Mouse (Mus musculus) forebrain, embryonic 16.5 days (tissue): ENCODE data around the gene Mylpf. TPM values are rescaled to one million over a fixed set of nuclear protein-coding genes. Genes with fewer than 3 reads are reported as not detected.

Experiments
- ATAC-seq: fragments of 200-750 bp; cut with Nextera tagmentation; 2 replicates; pipeline ENCODE4 v1.8.0; 2017; ENCODE audit warnings: mild to moderate bottlenecking, moderate library complexity
- H3K27ac ChIP-seq: fragments of 300-500 bp; sonication (generic); 2 replicates; pipeline ENCODE4 v1.5.1; 2014; ENCODE audit warnings: low read length, control low read depth
- H3K27me3 ChIP-seq: fragments of 300-500 bp; sonication (generic); replicated peaks from 2 replicates; pipeline ENCODE4 v1.6.1; 2014; ENCODE audit warnings: low read length; ENCODE audit not compliant: control insufficient read depth, insufficient read depth
- H3K36me3 ChIP-seq: fragments of 300-500 bp; sonication (generic); 2 replicates; pipeline ENCODE4 v1.6.1; 2014; ENCODE audit not compliant: control insufficient read depth, insufficient read depth
- H3K4me1 ChIP-seq: fragments of 300-500 bp; sonication (generic); replicated peaks from 2 replicates; pipeline ENCODE4 v1.6.1; 2014; ENCODE audit warnings: low read length; ENCODE audit not compliant: control insufficient read depth, insufficient read depth
- H3K4me2 ChIP-seq: fragments of 300-500 bp; sonication (generic); 2 replicates; pipeline ENCODE4 v1.6.1; 2014; ENCODE audit warnings: mild to moderate bottlenecking, low read length, control low read depth
- H3K4me3 ChIP-seq: fragments of 300-500 bp; sonication (generic); replicated peaks from 2 replicates; pipeline ENCODE4 v1.5.1; 2014; ENCODE audit warnings: mild to moderate bottlenecking, low read length, control low read depth
- H3K9ac ChIP-seq: fragments of 300-500 bp; sonication (generic); replicated peaks from 2 replicates; pipeline ENCODE4 v1.6.1; 2014; ENCODE audit warnings: low read depth, low read length, control low read depth
- H3K9me3 ChIP-seq: fragments of 300-500 bp; sonication (generic); 2 replicates; pipeline ENCODE4 v1.6.1; 2016; ENCODE audit warnings: low read length; ENCODE audit not compliant: control insufficient read depth
- WGBS: fragments of 180-500 bp; shearing (Covaris S2); extraction: QIAGEN DNeasy Blood & Tissue Kit; methylation state at CpG from one replicate; pipeline ENCODE4 v1.1.7; 2014; 5-methylcytosine and 5-hydroxymethylcytosine counted together
- polyA plus RNA-seq: library from polyadenylated mRNA; unstranded; fragments of >200 nt; fragmentation: Nextera tagmentation; extraction: Ambion mirVana; gene quantifications from 2 replicates; pipeline ENCODE4 v1.2.1, GENCODE M21; 2015

The Mylpf gene
- polyA plus RNA-seq, 1 experiment from 2014 or later, result 4.1 TPM

DNA sequence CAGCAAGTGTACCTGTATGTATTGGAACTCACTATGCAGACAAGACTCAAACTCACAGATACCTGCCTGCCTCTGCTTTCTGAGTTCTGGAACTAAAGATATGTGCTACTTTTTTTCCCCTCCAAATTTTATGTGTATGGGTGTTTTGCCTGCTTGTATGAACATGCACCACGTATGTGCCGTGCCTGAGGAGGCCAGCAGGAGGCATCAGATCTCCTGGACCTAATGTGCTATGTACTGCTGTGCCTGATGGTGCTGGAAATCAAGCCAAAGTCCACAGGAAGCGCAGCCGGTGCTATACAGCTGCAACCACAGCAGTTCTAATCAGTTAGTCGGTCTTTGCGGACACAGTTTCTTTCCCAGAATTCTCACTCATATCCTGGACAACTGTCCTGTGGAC, 24.9 kb upstream of the Mylpf start:
- WGBS, result 79% methylated on average over 6 of the region's 6 CpGs
- H3K4me2 ChIP-seq, result no peak overlapping the region
- H3K27ac ChIP-seq, result no peak overlapping the region
- no peaks in the 10 kb centered on the region for H3K36me3 ChIP-seq
- no peaks in the 10 kb centered on the region for H3K27me3 ChIP-seq
- no peak overlapping the region for H3K4me3 ChIP-seq
- no peak for ATAC-seq
- H3K9me3 ChIP-seq, result no peaks in the 10 kb centered on the region
- no peak overlapping the region for H3K9ac ChIP-seq
- no peaks in the 10 kb centered on the region for H3K4me1 ChIP-seq

- no peak for ATAC-seq
- Histone ChIP-seq H3K27me3 (no peaks in the 10 kb centered on the region), H3K4me2 (no peak overlapping the region), H3K9ac (no peak overlapping the region), H3K4me3 (no peak overlapping the region), H3K4me1 (no peaks in the 10 kb centered on the region), H3K27ac (no peak overlapping the region), H3K9me3 (no peaks in the 10 kb centered on the region), H3K36me3 (no peaks in the 10 kb centered on the region)
- WGBS, result no CpG with 5 or more reads among the region's 1 CpGs
These were observed 24.0 kb upstream of the Mylpf start for GRCm38 (mm10) chr7:127184720-127185119.

DNA sequence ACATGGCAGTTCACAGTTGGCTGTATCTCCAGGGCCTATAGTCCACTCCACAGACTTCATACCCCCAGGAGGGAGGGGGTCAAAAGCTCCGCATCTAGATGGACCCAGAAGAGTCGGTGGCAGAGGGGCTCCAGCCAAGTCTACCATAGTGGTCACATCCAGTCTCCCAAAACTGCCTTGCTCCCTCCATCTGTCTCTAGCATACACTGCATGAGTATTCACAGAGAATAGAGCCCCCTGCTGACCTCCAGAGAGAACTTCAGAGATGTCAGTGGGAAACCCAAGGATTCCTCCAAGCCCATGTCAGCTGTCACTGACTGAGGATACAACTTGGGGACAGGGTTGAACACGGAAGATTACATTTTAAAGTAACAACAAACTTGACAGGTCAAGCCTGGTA, 23.1 kb upstream of the Mylpf start:
- no peak for ATAC-seq
- H3K4me1 ChIP-seq, result no peaks in the 10 kb centered on the region
- H3K27me3 ChIP-seq, result no peaks in the 10 kb centered on the region
- H3K36me3 ChIP-seq, result no peaks in the 10 kb centered on the region
- H3K27ac ChIP-seq, result no peak overlapping the region
- no peak overlapping the region for H3K4me2 ChIP-seq
- H3K9me3 ChIP-seq, result no peaks in the 10 kb centered on the region
- H3K4me3 ChIP-seq, result no peak overlapping the region
- H3K9ac ChIP-seq, result no peak overlapping the region
- 67% methylated on average over 3 of the region's 3 CpGs for WGBS

- Histone ChIP-seq H3K27ac (no peak overlapping the region), H3K27me3 (no peaks in the 10 kb centered on the region), H3K4me1 (no peaks in the 10 kb centered on the region), H3K9me3 (no peaks in the 10 kb centered on the region), H3K4me2 (no peak overlapping the region), H3K36me3 (peaks cover 10% of the 10 kb centered on the region), H3K4me3 (no peak overlapping the region), H3K9ac (no peak overlapping the region)
- WGBS, result 78% methylated on average over 10 of the region's 10 CpGs
- ATAC-seq, result no peak
These were observed 21.3 kb upstream of the Mylpf start for GRCm38 (mm10) chr7:127187351-127187750.

- ATAC-seq, result no peak
- peaks cover 19% of the 10 kb centered on the region for H3K36me3 ChIP-seq
- no peak overlapping the region for H3K27ac ChIP-seq
- H3K9me3 ChIP-seq, result no peaks in the 10 kb centered on the region
- no peaks in the 10 kb centered on the region for H3K4me1 ChIP-seq
- H3K4me3 ChIP-seq, result no peak overlapping the region
- H3K4me2 ChIP-seq, result no peak overlapping the region
- H3K27me3 ChIP-seq, result no peaks in the 10 kb centered on the region
- 87% methylated on average over 17 of the region's 17 CpGs for whole genome bisulfite sequencing
- H3K9ac ChIP-seq, result no peak overlapping the region
These were observed 20.1 kb upstream of the Mylpf start for GRCm38 (mm10) chr7:127188305-127189276.

GRCm38 (mm10) chr7:127190672-127191071, 18.0 kb upstream of the Mylpf start:
- WGBS, result 84% methylated on average over 6 of the region's 6 CpGs
- Histone ChIP-seq H3K4me3 (no peak overlapping the region), H3K4me1 (peaks cover 12% of the 10 kb centered on the region), H3K9ac (no peak overlapping the region), H3K27ac (no peak overlapping the region), H3K36me3 (peaks cover 24% of the 10 kb centered on the region), H3K27me3 (no peaks in the 10 kb centered on the region), H3K9me3 (no peaks in the 10 kb centered on the region), H3K4me2 (no peak overlapping the region)
- no peak for ATAC-seq

DNA sequence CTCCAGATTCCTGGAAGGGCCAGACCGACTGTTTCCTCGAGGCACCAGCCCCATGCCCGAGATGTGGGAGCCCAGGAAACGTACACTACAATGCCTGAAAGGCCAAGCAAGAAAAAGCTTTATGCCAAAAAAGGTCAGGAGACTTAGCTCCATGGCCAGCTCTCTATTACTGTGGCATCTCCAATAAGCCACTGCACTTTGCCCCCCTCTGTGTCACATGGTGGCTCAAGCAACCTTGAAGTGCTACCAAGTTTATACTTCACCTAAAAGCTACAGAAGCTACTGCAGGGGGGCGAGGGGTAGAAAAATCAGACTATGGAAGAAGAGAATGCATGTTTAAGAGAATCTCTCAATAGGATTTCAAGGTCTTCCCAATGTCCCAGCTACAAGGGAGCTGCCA, 15.7 kb upstream of the Mylpf start:
- peaks cover 30% of the 10 kb centered on the region for H3K36me3 ChIP-seq
- WGBS, result 92% methylated on average over 5 of the region's 5 CpGs
- ATAC-seq, result no peak
- peaks cover 21% of the 10 kb centered on the region for H3K4me1 ChIP-seq
- H3K27ac ChIP-seq, result no peak overlapping the region
- no peaks in the 10 kb centered on the region for H3K27me3 ChIP-seq
- H3K9ac ChIP-seq, result no peak overlapping the region
- no peak overlapping the region for H3K4me2 ChIP-seq
- H3K9me3 ChIP-seq, result no peaks in the 10 kb centered on the region
- no peak overlapping the region for H3K4me3 ChIP-seq

DNA sequence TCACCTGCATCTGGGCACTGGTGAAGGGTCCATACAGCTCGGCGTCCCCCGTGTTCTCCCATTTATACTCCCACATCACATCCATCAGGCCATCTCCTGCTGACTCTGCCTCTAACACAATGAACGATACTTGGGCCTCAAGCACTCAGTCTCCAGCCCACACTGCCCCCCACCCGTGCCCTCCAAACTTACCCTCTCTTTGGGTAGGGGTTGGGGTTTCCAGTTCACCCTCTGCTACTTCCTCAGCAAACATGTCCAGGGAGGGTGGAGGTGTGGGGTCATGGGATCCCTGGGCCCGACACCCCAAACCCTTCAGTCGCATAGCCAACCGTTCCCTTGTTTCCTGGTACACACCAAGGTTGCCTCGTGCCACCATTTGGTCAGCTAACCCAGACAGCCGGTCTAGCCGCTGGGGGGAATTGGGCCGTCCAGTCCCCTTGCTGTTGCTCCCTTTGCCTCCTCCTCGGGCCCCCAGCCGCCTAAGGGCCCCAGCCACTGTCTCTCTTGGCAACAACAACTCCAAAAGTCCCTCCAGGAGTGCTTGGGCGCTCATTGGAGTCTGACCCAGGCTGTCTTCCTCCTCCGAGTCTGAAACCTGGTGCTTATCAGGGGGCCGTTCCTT, 14.6 kb upstream of the Mylpf start:
- H3K4me1 ChIP-seq, result peaks cover 21% of the 10 kb centered on the region
- H3K27ac ChIP-seq, result no peak overlapping the region
- H3K9me3 ChIP-seq, result no peaks in the 10 kb centered on the region
- no peak overlapping the region for H3K4me3 ChIP-seq
- H3K27me3 ChIP-seq, result no peaks in the 10 kb centered on the region
- no peak overlapping the region for H3K9ac ChIP-seq
- no peak overlapping the region for H3K4me2 ChIP-seq
- WGBS, result 95% methylated on average over 17 of the region's 17 CpGs
- H3K36me3 ChIP-seq, result peaks cover 40% of the 10 kb centered on the region
- ATAC-seq, result no peak

DNA sequence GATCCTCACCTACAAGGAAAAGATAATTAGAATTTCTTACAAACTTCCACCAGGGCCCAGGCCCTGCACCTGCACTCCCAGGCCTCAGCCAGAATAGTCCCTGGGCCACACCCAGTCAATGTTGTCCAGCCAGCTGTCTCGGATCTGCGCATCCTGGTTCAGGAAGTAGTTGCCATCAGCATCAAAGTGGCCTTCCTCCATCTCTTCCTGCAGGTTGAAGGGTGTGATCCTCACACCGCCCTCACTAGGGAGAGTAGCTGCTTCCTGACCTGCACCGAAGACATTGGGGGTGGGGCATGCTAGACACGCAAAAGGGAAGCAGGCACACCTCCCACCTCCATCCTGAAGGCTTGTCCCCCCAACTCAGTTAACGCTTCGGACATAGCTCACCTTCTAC, 14.1 kb upstream of the Mylpf start:
- no peak overlapping the region for H3K27ac ChIP-seq
- peaks cover 21% of the 10 kb centered on the region for H3K4me1 ChIP-seq
- H3K4me3 ChIP-seq, result peak overlapping the region; percentile 70
- H3K9me3 ChIP-seq, result no peaks in the 10 kb centered on the region
- peaks cover 45% of the 10 kb centered on the region for H3K36me3 ChIP-seq
- WGBS, result 85% methylated on average over 7 of the region's 7 CpGs
- peak overlapping the region; percentile 96 for H3K4me2 ChIP-seq
- no peak for ATAC-seq
- no peaks in the 10 kb centered on the region for H3K27me3 ChIP-seq
- H3K9ac ChIP-seq, result peak overlapping the region; percentile 71
